Mouse (Mus musculus): ENCODE measurements around the gene Jak1. TPM values are rescaled to one million over a fixed set of nuclear protein-coding genes. Genes with fewer than 3 reads are reported as not detected.

Gene Jak1
- total RNA-seq, 1 experiment from 2014 or later = 252 TPM

- no peak for ATAC-seq (replicated peaks; ENCODE audit: insufficient number of reproducible peaks, low FRiP score, low TSS enrichment, poor library complexity, severe bottlenecking)
These were observed 18.5 kb downstream of the Jak1 start for GRCm38 (mm10) chr4:101246569-101246968.

GRCm38 (mm10) chr4:101244257-101245011 is 20.6 kb downstream of the Jak1 start:
- no peak for ATAC-seq (replicated peaks; ENCODE audit: insufficient number of reproducible peaks, low FRiP score, low TSS enrichment, poor library complexity, severe bottlenecking)

GRCm38 (mm10) chr4:101240875-101241173 is 24.3 kb downstream of the Jak1 start:
- ATAC-seq (replicated peaks; ENCODE audit: insufficient number of reproducible peaks, low FRiP score, low TSS enrichment, poor library complexity, severe bottlenecking) = no peak

GRCm38 (mm10) chr4:101240163-101240874 is 24.8 kb downstream of the Jak1 start:
- ATAC-seq (replicated peaks; ENCODE audit: insufficient number of reproducible peaks, low FRiP score, low TSS enrichment, poor library complexity, severe bottlenecking) = no peak

- peak; percentile 34; the same call in 1 of the 2 replicates for ATAC-seq (replicated peaks; ENCODE audit: insufficient number of reproducible peaks, low FRiP score, low TSS enrichment, poor library complexity, severe bottlenecking)
These were observed 25.5 kb downstream of the Jak1 start for GRCm38 (mm10) chr4:101239313-101240162.

- no peak for ATAC-seq (replicated peaks; ENCODE audit: insufficient number of reproducible peaks, low FRiP score, low TSS enrichment, poor library complexity, severe bottlenecking)
These were observed 26.5 kb downstream of the Jak1 start for GRCm38 (mm10) chr4:101238589-101238988.

- ATAC-seq (replicated peaks; ENCODE audit: insufficient number of reproducible peaks, low FRiP score, low TSS enrichment, poor library complexity, severe bottlenecking) = no peak
These were observed 28.3 kb downstream of the Jak1 start for GRCm38 (mm10) chr4:101236797-101237196.

GRCm38 (mm10) chr4:101235964-101236363 is 29.1 kb downstream of the Jak1 start:
- ATAC-seq (replicated peaks; ENCODE audit: insufficient number of reproducible peaks, low FRiP score, low TSS enrichment, poor library complexity, severe bottlenecking) = no peak

GRCm38 (mm10) chr4:101234753-101235152 is 30.3 kb downstream of the Jak1 start:
- no peak for ATAC-seq (replicated peaks; ENCODE audit: insufficient number of reproducible peaks, low FRiP score, low TSS enrichment, poor library complexity, severe bottlenecking)

- no peak for ATAC-seq (replicated peaks; ENCODE audit: insufficient number of reproducible peaks, low FRiP score, low TSS enrichment, poor library complexity, severe bottlenecking)
These were observed 30.8 kb downstream of the Jak1 start for GRCm38 (mm10) chr4:101234332-101234731.

- no peak for ATAC-seq (replicated peaks; ENCODE audit: insufficient number of reproducible peaks, low FRiP score, low TSS enrichment, poor library complexity, severe bottlenecking)
These were observed 34.5 kb downstream of the Jak1 start for GRCm38 (mm10) chr4:101230621-101231020.

GRCm38 (mm10) chr4:101227398-101227797 is 37.7 kb downstream of the Jak1 start:
- ATAC-seq (replicated peaks; ENCODE audit: insufficient number of reproducible peaks, low FRiP score, low TSS enrichment, poor library complexity, severe bottlenecking) = no peak

- no peak for ATAC-seq (replicated peaks; ENCODE audit: insufficient number of reproducible peaks, low FRiP score, low TSS enrichment, poor library complexity, severe bottlenecking)
These were observed 39.1 kb downstream of the Jak1 start for GRCm38 (mm10) chr4:101225984-101226383.

- no peak for ATAC-seq (replicated peaks; ENCODE audit: insufficient number of reproducible peaks, low FRiP score, low TSS enrichment, poor library complexity, severe bottlenecking)
These were observed 44.1 kb downstream of the Jak1 start for GRCm38 (mm10) chr4:101220946-101221345.

- ATAC-seq (replicated peaks; ENCODE audit: insufficient number of reproducible peaks, low FRiP score, low TSS enrichment, poor library complexity, severe bottlenecking) = no peak
These were observed 45.2 kb downstream of the Jak1 start for GRCm38 (mm10) chr4:101219839-101220238.

- ATAC-seq (replicated peaks; ENCODE audit: insufficient number of reproducible peaks, low FRiP score, low TSS enrichment, poor library complexity, severe bottlenecking) = no peak; the same call in 1 of the 2 replicates
These were observed 48.0 kb downstream of the Jak1 start for GRCm38 (mm10) chr4:101217026-101217540.

GRCm38 (mm10) chr4:101216286-101216685 is 48.8 kb downstream of the Jak1 start:
- no peak for ATAC-seq (replicated peaks; ENCODE audit: insufficient number of reproducible peaks, low FRiP score, low TSS enrichment, poor library complexity, severe bottlenecking)

GRCm38 (mm10) chr4:101213477-101213876 is 51.6 kb downstream of the Jak1 start:
- ATAC-seq (replicated peaks; ENCODE audit: insufficient number of reproducible peaks, low FRiP score, low TSS enrichment, poor library complexity, severe bottlenecking) = peak; percentile 66

- ATAC-seq (replicated peaks; ENCODE audit: insufficient number of reproducible peaks, low FRiP score, low TSS enrichment, poor library complexity, severe bottlenecking) = no peak
These were observed 57.6 kb downstream of the Jak1 start for GRCm38 (mm10) chr4:101207492-101207891.

Data from monocyte, adult 5-6 weeks (primary cell).